Mouse (Mus musculus) hindbrain, postnatal 0 days (tissue): Measurements from ENCODE around the gene Olfr701. TPM values are rescaled to one million over a fixed set of nuclear protein-coding genes. Genes with fewer than 3 reads are reported as not detected.

ENCODE experiments used
- ATAC-seq: fragments of 200-750 bp; cut with Nextera tagmentation; 2 replicates; pipeline ENCODE4 v1.8.0; 2017; ENCODE audit warnings: mild to moderate bottlenecking, moderate TSS enrichment, moderate library complexity
- DNase-seq: peaks from one replicate; pipeline ENCODE4 v3.0.0-alpha.2; 2015; ENCODE audit warnings: low spot score
- H3K27ac ChIP-seq: fragments of 300-500 bp; sonication (generic); 2 replicates; pipeline ENCODE4 v1.5.1; 2014; ENCODE audit warnings: mild to moderate bottlenecking
- H3K27me3 ChIP-seq: fragments of 300-500 bp; sonication (generic); 2 replicates; pipeline ENCODE4 v1.6.1; 2014; ENCODE audit warnings: low read length, mixed read lengths; ENCODE audit not compliant: insufficient read depth
- H3K36me3 ChIP-seq: fragments of 300-500 bp; sonication (generic); 2 replicates; pipeline ENCODE4 v1.6.1; 2014; ENCODE audit warnings: low read length, mixed read lengths; ENCODE audit not compliant: insufficient read depth
- H3K4me1 ChIP-seq: fragments of 300-500 bp; sonication (generic); 2 replicates; pipeline ENCODE4 v1.6.1; 2014; ENCODE audit warnings: antibody characterized with exemption, low read length, mixed read lengths; ENCODE audit not compliant: insufficient read depth
- H3K4me2 ChIP-seq: fragments of 300-500 bp; sonication (generic); 2 replicates; pipeline ENCODE4 v1.6.1; 2014; ENCODE audit warnings: low read depth, mild to moderate bottlenecking, low read length, moderate library complexity, mixed read lengths
- H3K4me3 ChIP-seq: fragments of 300-500 bp; sonication (generic); 2 replicates; pipeline ENCODE4 v1.5.1; 2014; ENCODE audit warnings: low read length
- H3K9ac ChIP-seq: fragments of 300-500 bp; sonication (generic); replicated peaks from 2 replicates; pipeline ENCODE4 v1.6.1; 2014; ENCODE audit warnings: mild to moderate bottlenecking, low read length, moderate library complexity, mixed read lengths
- H3K9me3 ChIP-seq: fragments of 300-500 bp; sonication (generic); 2 replicates; pipeline ENCODE4 v1.6.1; 2016; ENCODE audit warnings: low read length, mixed read lengths
- CTCF ChIP-seq: IDR thresholded peaks from 2 replicates; pipeline ENCODE4 v1.5.1; 2016; ENCODE audit warnings: antibody characterized with exemption, control low read depth, low read depth
- WGBS: fragments of 180-500 bp; shearing (Covaris S2); extraction: QIAGEN DNeasy Blood & Tissue Kit; methylation state at CpG from one replicate; pipeline ENCODE4 v1.1.7; 2014; 5-methylcytosine and 5-hydroxymethylcytosine counted together
- polyA plus RNA-seq: library from polyadenylated mRNA; unstranded; fragments of >200 nt; fragmentation: Nextera tagmentation; extraction: Ambion mirVana; gene quantifications from 2 replicates; pipeline ENCODE4 v1.2.1, GENCODE M21; 2015
- total RNA-seq: library from RNA; depleted of rRNA; stranded (reverse); fragments of >200 nt; gene quantifications from 2 replicates; pipeline ENCODE4 v1.2.3, GENCODE M21; 2014; rRNA removed

Gene Olfr701
- total RNA-seq, result not detected in 2 replicates
- polyA plus RNA-seq, result not detected in 2 replicates

GRCm38 (mm10) chr7:106813829-106814228 is at the start of gene Olfr701:
Olfr701 (plus strand) TSS chr7:106814129.
- Histone ChIP-seq H3K9me3 (no peaks in the 10 kb centered on the region), H3K36me3 (no peaks in the 10 kb centered on the region), H3K9ac (no peak within 1 kb of the TSS), H3K4me2 (no peak within 1 kb of the TSS), H3K27me3 (no peaks in the 10 kb centered on the region), H3K4me3 (no peak within 1 kb of the TSS), H3K4me1 (no peaks in the 10 kb centered on the region), H3K27ac (no peak within 1 kb of the TSS)
- DNase-seq (no peak), ATAC-seq (no peak)
- no peak for TF ChIP-seq CTCF
- 73% methylated on average over 2 of the region's 2 CpGs for WGBS

- Histone ChIP-seq H3K36me3 (no peaks in the 10 kb centered on the region), H3K9ac (no peak overlapping the region), H3K4me2 (no peak overlapping the region), H3K27me3 (no peaks in the 10 kb centered on the region), H3K27ac (no peak overlapping the region), H3K4me1 (no peaks in the 10 kb centered on the region), H3K4me3 (no peak overlapping the region), H3K9me3 (no peaks in the 10 kb centered on the region)
- TF ChIP-seq CTCF, result no peak
- ATAC-seq, result no peak
- DNase-seq, result no peak
Observed at GRCm38 (mm10) chr7:106788330-106788729, 25.6 kb upstream of the Olfr701 start.

GRCm38 (mm10) chr7:106793098-106793497 is 20.8 kb upstream of the Olfr701 start, which contains the start of gene Olfr699:
Olfr699 (minus strand) TSS chr7:106793198.
- H3K27me3 ChIP-seq, result no peaks in the 10 kb centered on the region
- WGBS, result 89% methylated on average over 1 of the region's 1 CpGs

GRCm38 (mm10) chr7:106808734-106809133 is 5.2 kb upstream of the Olfr701 start, which contains the start of gene Olfr700:
Olfr700 (minus strand) TSS chr7:106808834.
- Histone ChIP-seq H3K4me1 (no peaks in the 10 kb centered on the region), H3K27me3 (no peaks in the 10 kb centered on the region), H3K27ac (no peak within 1 kb of the TSS), H3K4me2 (no peak within 1 kb of the TSS), H3K36me3 (no peaks in the 10 kb centered on the region), H3K9ac (no peak within 1 kb of the TSS), H3K9me3 (no peaks in the 10 kb centered on the region), H3K4me3 (no peak within 1 kb of the TSS)
- DNase-seq (no peak), ATAC-seq (no peak)
- WGBS, result 90% methylated on average over 1 of the region's 1 CpGs
- no peak for TF ChIP-seq CTCF

More at GRCm38 (mm10) chr7:106793098-106793497, 20.8 kb upstream of the Olfr701 start, which contains the start of gene Olfr699:
- H3K4me2 ChIP-seq, result no peak within 1 kb of the TSS
- no peak for DNase-seq
- no peak for ATAC-seq
- TF ChIP-seq CTCF, result no peak
- H3K9me3 ChIP-seq, result no peaks in the 10 kb centered on the region
- no peaks in the 10 kb centered on the region for H3K36me3 ChIP-seq
- H3K4me3 ChIP-seq, result no peak within 1 kb of the TSS
- H3K4me1 ChIP-seq, result no peaks in the 10 kb centered on the region
- H3K9ac ChIP-seq, result no peak within 1 kb of the TSS
- no peak within 1 kb of the TSS for H3K27ac ChIP-seq

- H3K36me3 ChIP-seq, result no peaks in the 10 kb centered on the region
- H3K27ac ChIP-seq, result no peak overlapping the region
- no peaks in the 10 kb centered on the region for H3K27me3 ChIP-seq
- no peaks in the 10 kb centered on the region for H3K9me3 ChIP-seq
- DNase-seq (peak; percentile 31), ATAC-seq (no peak)
- TF ChIP-seq CTCF, result peak; percentile 12; the same call in 1 of the 2 replicates
- no peaks in the 10 kb centered on the region for H3K4me1 ChIP-seq
- H3K9ac ChIP-seq, result no peak overlapping the region
- WGBS, result 61% methylated on average over 2 of the region's 2 CpGs
- no peak overlapping the region for H3K4me3 ChIP-seq
- no peak overlapping the region for H3K4me2 ChIP-seq
Observed at GRCm38 (mm10) chr7:106815775-106816174, 1.8 kb downstream of the Olfr701 start.

GRCm38 (mm10) chr7:106818414-106818813 is 4.5 kb downstream of the Olfr701 start:
- ATAC-seq, result no peak
- H3K4me2 ChIP-seq, result no peak overlapping the region
- no peaks in the 10 kb centered on the region for H3K4me1 ChIP-seq
- no peak overlapping the region for H3K9ac ChIP-seq
- H3K4me3 ChIP-seq, result no peak overlapping the region
- H3K36me3 ChIP-seq, result no peaks in the 10 kb centered on the region
- no peak for TF ChIP-seq CTCF
- H3K27ac ChIP-seq, result no peak overlapping the region
- H3K27me3 ChIP-seq, result no peaks in the 10 kb centered on the region
- no peak for DNase-seq
- H3K9me3 ChIP-seq, result no peaks in the 10 kb centered on the region

- Histone ChIP-seq H3K4me2 (no peak within 1 kb of the TSS), H3K4me3 (no peak within 1 kb of the TSS), H3K36me3 (no peaks in the 10 kb centered on the region), H3K9ac (no peak within 1 kb of the TSS), H3K4me1 (no peaks in the 10 kb centered on the region), H3K27ac (no peak within 1 kb of the TSS), H3K27me3 (no peaks in the 10 kb centered on the region), H3K9me3 (no peaks in the 10 kb centered on the region)
- DNase-seq (no peak), ATAC-seq (no peak)
- TF ChIP-seq CTCF, result no peak
Observed at GRCm38 (mm10) chr7:106833793-106834192, 19.9 kb downstream of the Olfr701 start, which contains the start of gene Olfr702. Olfr702 (minus strand) TSS chr7:106833893.
